Mouse (Mus musculus) hindbrain, postnatal 0 days (tissue): ENCODE data around the gene Nfkbie. TPM values are rescaled to one million over a fixed set of nuclear protein-coding genes. Genes with fewer than 3 reads are reported as not detected.
A peak's percentile ranks its signal among the peaks of the same experiment; 100 is the strongest.

Experiments used
- ATAC-seq: fragments of 200-750 bp; cut with Nextera tagmentation; 2 replicates; pipeline ENCODE4 v1.8.0; 2017; ENCODE audit warnings: mild to moderate bottlenecking, moderate TSS enrichment, moderate library complexity
- DNase-seq: peaks from one replicate; pipeline ENCODE4 v3.0.0-alpha.2; 2015; ENCODE audit warnings: low spot score
- H3K27ac ChIP-seq: fragments of 300-500 bp; sonication (generic); 2 replicates; pipeline ENCODE4 v1.5.1; 2014; ENCODE audit warnings: mild to moderate bottlenecking
- H3K27me3 ChIP-seq: fragments of 300-500 bp; sonication (generic); 2 replicates; pipeline ENCODE4 v1.6.1; 2014; ENCODE audit warnings: low read length, mixed read lengths; ENCODE audit not compliant: insufficient read depth
- H3K36me3 ChIP-seq: fragments of 300-500 bp; sonication (generic); 2 replicates; pipeline ENCODE4 v1.6.1; 2014; ENCODE audit warnings: low read length, mixed read lengths; ENCODE audit not compliant: insufficient read depth
- H3K4me1 ChIP-seq: fragments of 300-500 bp; sonication (generic); 2 replicates; pipeline ENCODE4 v1.6.1; 2014; ENCODE audit warnings: antibody characterized with exemption, low read length, mixed read lengths; ENCODE audit not compliant: insufficient read depth
- H3K4me2 ChIP-seq: fragments of 300-500 bp; sonication (generic); 2 replicates; pipeline ENCODE4 v1.6.1; 2014; ENCODE audit warnings: low read depth, mild to moderate bottlenecking, low read length, moderate library complexity, mixed read lengths
- H3K4me3 ChIP-seq: fragments of 300-500 bp; sonication (generic); 2 replicates; pipeline ENCODE4 v1.5.1; 2014; ENCODE audit warnings: low read length
- H3K9ac ChIP-seq: fragments of 300-500 bp; sonication (generic); replicated peaks from 2 replicates; pipeline ENCODE4 v1.6.1; 2014; ENCODE audit warnings: mild to moderate bottlenecking, low read length, moderate library complexity, mixed read lengths
- H3K9me3 ChIP-seq: fragments of 300-500 bp; sonication (generic); 2 replicates; pipeline ENCODE4 v1.6.1; 2016; ENCODE audit warnings: low read length, mixed read lengths
- CTCF ChIP-seq: IDR thresholded peaks from 2 replicates; pipeline ENCODE4 v1.5.1; 2016; ENCODE audit warnings: antibody characterized with exemption, control low read depth, low read depth
- WGBS: fragments of 180-500 bp; shearing (Covaris S2); extraction: QIAGEN DNeasy Blood & Tissue Kit; methylation state at CpG from one replicate; pipeline ENCODE4 v1.1.7; 2014; 5-methylcytosine and 5-hydroxymethylcytosine counted together
- polyA plus RNA-seq: library from polyadenylated mRNA; unstranded; fragments of >200 nt; fragmentation: Nextera tagmentation; extraction: Ambion mirVana; gene quantifications from 2 replicates; pipeline ENCODE4 v1.2.1, GENCODE M21; 2015
- total RNA-seq: library from RNA; depleted of rRNA; stranded (reverse); fragments of >200 nt; gene quantifications from 2 replicates; pipeline ENCODE4 v1.2.3, GENCODE M21; 2014

The Nfkbie gene
- total and polyA plus RNA-seq, 2 experiments from 2014 or later = 5.2 to 7.7 TPM

DNA sequence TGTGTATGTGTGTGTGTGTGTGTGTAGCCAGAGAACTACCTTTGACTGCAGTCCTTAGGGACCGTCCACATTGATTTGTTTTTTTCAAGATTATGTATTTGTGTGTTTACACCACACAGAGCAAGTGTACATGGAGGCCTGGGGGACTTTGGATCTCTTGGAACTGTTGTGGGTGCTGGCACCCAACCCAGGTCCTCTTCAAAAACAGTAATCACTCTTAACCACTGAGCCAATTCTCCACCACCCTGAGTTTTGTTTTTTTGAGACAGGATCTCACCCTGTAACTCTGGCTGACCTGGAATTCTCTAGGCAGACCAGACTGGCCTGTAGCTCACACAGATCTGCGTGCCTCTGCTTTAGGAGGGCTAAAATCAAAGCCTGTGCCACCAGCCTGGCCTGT lies 42.9 kb downstream of the Nfkbie start:
- peak overlapping the region; percentile 43; the same call in 1 of the 2 replicates for H3K27ac ChIP-seq
- H3K4me1 ChIP-seq = peaks cover 23% of the 10 kb centered on the region
- 88% methylated on average over 2 of the region's 2 CpGs for WGBS
- no peaks in the 10 kb centered on the region for H3K27me3 ChIP-seq
- DNase-seq = no peak
- TF ChIP-seq CTCF = no peak
- H3K9me3 ChIP-seq = no peaks in the 10 kb centered on the region
- no peaks in the 10 kb centered on the region for H3K36me3 ChIP-seq
- no peak overlapping the region for H3K4me3 ChIP-seq
- ATAC-seq = no peak
- H3K4me2 ChIP-seq = no peak overlapping the region
- H3K9ac ChIP-seq = no peak overlapping the region

DNA sequence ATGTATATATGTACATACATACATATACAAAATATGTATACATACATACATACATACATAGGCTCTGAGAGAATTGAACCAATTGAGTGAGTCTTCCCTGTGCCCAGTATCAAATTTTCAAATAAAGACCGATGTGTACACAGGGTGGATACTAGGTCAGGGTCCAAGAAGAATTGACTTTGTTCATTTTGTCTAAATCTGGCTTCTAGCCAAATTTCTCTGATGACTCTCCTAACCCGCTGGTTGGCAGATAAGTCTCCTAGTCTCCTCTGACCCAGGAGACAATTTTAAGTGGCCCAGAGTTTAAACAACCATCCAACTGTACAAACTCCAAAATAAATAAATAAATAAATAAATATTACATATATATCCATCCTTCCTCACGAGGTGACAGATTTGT lies 43.4 kb downstream of the Nfkbie start:
- no peak for ATAC-seq
- peak overlapping the region; percentile 30; the same call in 1 of the 2 replicates for H3K4me3 ChIP-seq
- peak overlapping the region; percentile 22; the same call in 1 of the 2 replicates for H3K27ac ChIP-seq
- H3K4me2 ChIP-seq = peak overlapping the region; percentile 64
- WGBS = 31% methylated on average over 3 of the region's 3 CpGs
- DNase-seq = no peak
- peaks cover 23% of the 10 kb centered on the region for H3K4me1 ChIP-seq
- H3K9ac ChIP-seq = peak overlapping the region; percentile 35; the same call in 1 of the 2 replicates
- TF ChIP-seq CTCF = no peak
- no peaks in the 10 kb centered on the region for H3K27me3 ChIP-seq
- H3K9me3 ChIP-seq = no peaks in the 10 kb centered on the region
- no peaks in the 10 kb centered on the region for H3K36me3 ChIP-seq

DNA sequence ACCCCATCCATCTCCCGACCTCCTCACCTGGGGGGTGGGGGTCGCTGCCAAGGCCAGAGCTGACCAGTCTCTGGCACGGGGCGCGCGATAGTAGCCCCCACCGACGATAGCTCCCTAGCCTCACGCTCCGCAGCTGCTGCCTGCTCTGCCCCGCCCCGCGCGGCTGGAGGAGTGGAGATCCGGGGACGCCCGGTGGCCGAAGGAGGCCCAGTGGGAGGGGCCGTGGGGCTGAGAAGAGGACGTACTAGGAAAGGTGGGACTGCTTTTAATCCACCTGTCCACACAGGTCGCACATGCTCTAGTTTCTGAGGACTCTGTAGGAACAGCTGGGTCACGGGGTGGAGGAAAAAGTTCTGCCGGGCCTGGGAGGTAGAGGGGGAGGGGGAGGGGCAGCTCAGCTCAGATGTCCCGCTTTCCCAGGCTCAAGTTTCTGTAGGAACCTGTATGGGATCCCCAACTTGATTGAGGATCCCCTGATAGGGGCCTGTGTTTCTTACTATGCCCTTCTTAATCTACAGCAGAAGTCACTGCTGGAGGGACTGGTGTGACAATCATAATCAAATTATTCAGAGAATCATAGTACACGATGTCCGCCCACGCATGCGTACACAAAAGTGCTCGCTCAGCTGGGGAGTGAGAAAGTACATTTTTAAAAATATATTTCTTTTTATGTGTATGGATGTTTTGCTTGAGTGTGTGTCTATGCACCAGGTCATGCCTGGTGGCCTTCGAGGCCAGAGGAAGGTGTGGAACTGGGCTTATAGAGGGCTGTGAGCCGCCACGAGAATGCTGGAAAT lies 44.1 kb downstream of the Nfkbie start, which contains the start of gene Slc29a1:
Gene Slc29a1 (minus strand): TSS at position 161 of the 797 bp plus-strand sequence.
- TF ChIP-seq CTCF = no peak
- ATAC-seq = peak; percentile 33; the same call in 1 of the 2 replicates
- Histone ChIP-seq H3K36me3 (no peaks in the 10 kb centered on the region), H3K9ac (peak within 1 kb of the TSS; percentile 35; the same call in 1 of the 2 replicates), H3K4me1 (peaks cover 22% of the 10 kb centered on the region), H3K27me3 (no peaks in the 10 kb centered on the region), H3K9me3 (no peaks in the 10 kb centered on the region), H3K4me3 (peak within 1 kb of the TSS; percentile 30), H3K4me2 (peak within 1 kb of the TSS; percentile 64), H3K27ac (peak within 1 kb of the TSS; percentile 22; the same call in 1 of the 2 replicates)
- peak; percentile 50 for DNase-seq
- 18% methylated on average over 32 of the region's 32 CpGs for WGBS

DNA sequence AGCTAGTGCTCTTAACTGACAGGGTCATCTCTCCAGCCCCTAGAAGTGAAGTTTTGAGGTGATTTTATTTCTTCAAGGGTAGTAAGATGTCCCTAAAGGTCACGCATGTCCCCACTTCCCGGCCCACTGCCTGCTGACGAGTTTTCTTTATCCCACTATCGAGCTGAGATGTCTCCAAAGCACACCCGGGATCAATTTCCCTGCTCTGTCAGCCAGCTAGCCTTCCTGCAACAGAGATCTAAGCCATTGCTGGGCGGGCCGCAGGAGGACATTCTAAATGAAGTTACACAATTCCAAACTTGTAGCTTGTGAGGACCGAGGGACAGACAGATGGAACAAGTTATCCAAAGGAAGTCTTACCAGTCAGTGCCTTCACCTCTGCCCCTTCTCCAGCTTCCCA lies 44.8 kb downstream of the Nfkbie start:
- H3K4me1 ChIP-seq = peaks cover 17% of the 10 kb centered on the region
- no peak overlapping the region for H3K4me3 ChIP-seq
- H3K27ac ChIP-seq = no peak overlapping the region
- H3K9ac ChIP-seq = no peak overlapping the region
- H3K4me2 ChIP-seq = no peak overlapping the region
- no peaks in the 10 kb centered on the region for H3K36me3 ChIP-seq
- no peak for TF ChIP-seq CTCF
- no peak for DNase-seq
- 70% methylated on average over 8 of the region's 8 CpGs for WGBS
- H3K27me3 ChIP-seq = no peaks in the 10 kb centered on the region
- H3K9me3 ChIP-seq = no peaks in the 10 kb centered on the region
- no peak for ATAC-seq

DNA sequence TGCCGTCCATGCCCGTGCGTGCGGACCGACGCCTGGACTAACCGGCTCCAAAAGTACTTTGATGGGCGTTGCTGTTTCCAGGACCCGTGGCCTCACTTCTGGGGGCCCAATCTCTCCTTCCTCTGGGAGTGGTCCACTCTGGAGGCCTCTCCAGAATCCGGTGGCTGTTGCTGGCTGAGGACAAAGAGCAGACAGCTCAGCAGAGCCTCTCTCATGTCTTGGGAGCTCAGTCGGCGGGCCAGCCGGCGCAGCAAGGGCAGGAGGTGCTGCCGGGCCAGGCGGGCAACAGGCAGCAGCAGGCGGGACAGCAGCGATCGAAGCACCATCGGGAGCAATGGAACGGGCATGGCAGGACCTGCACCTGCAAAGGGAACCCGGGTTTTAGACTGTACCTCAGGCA lies 45.8 kb downstream of the Nfkbie start:
- ATAC-seq (no peak), DNase-seq (no peak)
- H3K9me3 ChIP-seq = no peaks in the 10 kb centered on the region
- WGBS = 18% methylated on average over 22 of the region's 22 CpGs
- peaks cover 8% of the 10 kb centered on the region; the same call in 1 of the 2 replicates for H3K4me1 ChIP-seq
- H3K4me3 ChIP-seq = 0 out of 2 replicates have a peak overlapping the region, but pooled peaks have one; percentile 1
- H3K4me2 ChIP-seq = no peak overlapping the region
- H3K9ac ChIP-seq = no peak overlapping the region
- H3K27ac ChIP-seq = no peak overlapping the region
- H3K27me3 ChIP-seq = no peaks in the 10 kb centered on the region
- no peak for TF ChIP-seq CTCF
- H3K36me3 ChIP-seq = no peaks in the 10 kb centered on the region

DNA sequence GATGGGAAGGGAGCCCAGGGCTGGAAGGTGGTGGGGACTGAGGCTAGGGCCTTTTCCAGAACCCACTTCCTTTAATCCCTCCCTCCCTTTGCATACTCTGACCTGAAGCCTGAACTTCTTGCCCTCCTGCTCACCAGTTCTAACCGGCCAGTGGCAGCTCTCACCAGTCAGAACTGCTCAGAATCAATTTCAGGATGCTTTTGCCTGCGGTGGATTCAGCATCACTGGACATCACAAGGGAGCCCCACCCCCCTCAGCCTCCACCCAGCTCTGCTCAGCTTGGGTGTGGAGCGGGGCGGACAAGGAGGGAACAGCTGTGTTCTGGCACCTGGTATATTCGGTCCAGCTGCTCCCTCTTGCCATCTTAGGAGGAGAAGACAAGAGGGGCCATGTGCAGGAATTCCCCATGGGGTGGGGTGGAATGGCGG lies 46.4 kb downstream of the Nfkbie start, which contains the start of gene Mymx:
Gene Mymx (minus strand): TSS at position 226 of the 428 bp plus-strand sequence.
- no peaks in the 10 kb centered on the region for H3K9me3 ChIP-seq
- no peak within 1 kb of the TSS for H3K4me2 ChIP-seq
- 0 out of 2 replicates have a peak within 1 kb of the TSS, but pooled peaks have one; percentile 1 for H3K4me3 ChIP-seq
- H3K4me1 ChIP-seq = peaks cover 6% of the 10 kb centered on the region; the same call in 1 of the 2 replicates
- 37% methylated on average over 6 of the region's 6 CpGs for WGBS
- DNase-seq (no peak), ATAC-seq (peak; percentile 19; the same call in 1 of the 2 replicates)
- no peaks in the 10 kb centered on the region for H3K36me3 ChIP-seq
- H3K9ac ChIP-seq = no peak within 1 kb of the TSS
- H3K27me3 ChIP-seq = no peaks in the 10 kb centered on the region
- no peak for TF ChIP-seq CTCF
- H3K27ac ChIP-seq = no peak within 1 kb of the TSS
